Mouse (Mus musculus): ENCODE measurements around the gene Pnpo. TPM values are rescaled to one million over a fixed set of nuclear protein-coding genes. Genes with fewer than 3 reads are reported as not detected.

The Pnpo gene
- polyA plus RNA-seq (2015; fragmentation: Nextera tagmentation; extraction: Ambion mirVana), result 21.8 and 25.7 TPM in 2 replicates

DNA sequence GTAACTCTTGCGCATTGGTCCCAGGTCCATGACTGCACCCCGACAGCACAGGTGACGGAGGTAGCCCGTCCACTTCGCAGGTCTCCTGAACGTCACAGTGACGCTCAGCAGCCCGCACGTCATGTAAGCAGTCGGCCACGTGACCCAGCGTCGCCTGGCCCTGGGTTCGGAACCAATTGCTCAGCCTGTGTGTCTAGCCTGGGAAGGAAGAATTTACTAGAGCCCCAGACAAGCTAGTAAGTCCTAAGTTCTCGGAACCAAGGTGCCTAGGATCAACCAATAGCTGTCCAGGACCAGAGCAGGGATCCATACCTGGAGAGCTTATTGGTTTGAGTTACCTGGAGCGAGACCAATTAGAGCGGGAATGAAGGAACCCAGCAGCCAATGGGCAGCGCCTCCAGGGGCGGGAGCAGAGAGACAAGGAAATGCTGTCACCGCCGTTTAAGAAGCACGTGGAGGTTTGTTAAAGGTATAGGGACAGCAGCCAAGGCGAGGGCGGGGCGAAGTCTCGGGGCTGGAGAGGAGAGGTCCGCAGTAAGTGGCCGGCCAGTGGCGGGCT is at the start of gene Pnpo:
Gene Pnpo (minus strand): TSS at position 241 of the 559 bp plus-strand sequence.

GRCm38 (mm10) chr11:96982859-96983258 is 39.1 kb upstream of the Pnpo start, which contains the start of gene Sp2:
TSS of gene Sp2 (minus strand) at chr11:96982959.

DNA sequence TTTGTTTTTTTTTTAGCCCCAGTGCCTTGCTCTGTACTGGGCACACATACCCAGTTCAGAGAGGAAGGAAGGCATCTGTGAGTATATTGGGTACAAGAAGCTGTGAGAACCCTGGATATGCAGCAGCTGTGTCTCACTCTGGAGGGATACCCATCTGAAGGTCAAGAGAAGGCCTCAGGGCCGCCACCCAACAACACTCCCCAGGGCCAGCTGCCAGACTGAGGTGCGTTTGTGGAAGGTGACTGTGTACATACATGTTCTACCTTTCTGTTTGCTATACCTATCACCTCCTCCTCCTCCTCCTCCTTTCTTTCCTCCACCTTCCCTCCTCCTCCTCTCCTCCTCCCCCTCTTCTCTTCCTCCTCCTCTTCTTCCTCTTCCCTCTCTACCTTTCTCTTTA is 15.7 kb downstream of the Pnpo start, which contains the start of gene Prr15l:
Gene Prr15l (plus strand): TSS at position 17 of the 400 bp plus-strand sequence.

GRCm38 (mm10) chr11:96916044-96916884 is 27.5 kb downstream of the Pnpo start, which contains the start of gene Cdk5rap3:
TSS of gene Cdk5rap3 (minus strand) at chr11:96916496.

Other genes starting within 250 kb of the Pnpo start
- gene Snx11, start 166.4 kb downstream of the Pnpo start, polyA plus RNA-seq (2015; fragmentation: Nextera tagmentation; extraction: Ambion mirVana), result 12.3 and 13.6 TPM in 2 replicates
- 35.2 and 38.8 TPM in 2 replicates for gene Cbx1, start 154.9 kb downstream of the Pnpo start, polyA plus RNA-seq (2015; fragmentation: Nextera tagmentation; extraction: Ambion mirVana)
- 37.7 and 42.1 TPM in 2 replicates for gene Nfe2l1, start 114.0 kb downstream of the Pnpo start, polyA plus RNA-seq (2015; fragmentation: Nextera tagmentation; extraction: Ambion mirVana)
- gene Copz2, start 94.1 kb downstream of the Pnpo start, polyA plus RNA-seq (2015; fragmentation: Nextera tagmentation; extraction: Ambion mirVana), result 170 and 202 TPM in 2 replicates
- 54.1 and 55.3 TPM in 2 replicates for gene Cdk5rap3, start 27.5 kb downstream of the Pnpo start, polyA plus RNA-seq (2015; fragmentation: Nextera tagmentation; extraction: Ambion mirVana)
- gene Prr15l, start 15.9 kb downstream of the Pnpo start, polyA plus RNA-seq (2015; fragmentation: Nextera tagmentation; extraction: Ambion mirVana), result 12.4 and 13.8 TPM in 2 replicates
- 8.4 and 9.4 TPM in 2 replicates for gene Sp2, start 39.0 kb upstream of the Pnpo start, polyA plus RNA-seq (2015; fragmentation: Nextera tagmentation; extraction: Ambion mirVana)
- gene Sp6, start 69.4 kb upstream of the Pnpo start, polyA plus RNA-seq (2015; fragmentation: Nextera tagmentation; extraction: Ambion mirVana), result 11.5 and 15.0 TPM in 2 replicates
- 7.0 and 7.7 TPM in 2 replicates for gene Scrn2, start 86.0 kb upstream of the Pnpo start, polyA plus RNA-seq (2015; fragmentation: Nextera tagmentation; extraction: Ambion mirVana)
- gene Lrrc46, start 97.4 kb upstream of the Pnpo start, polyA plus RNA-seq (2015; fragmentation: Nextera tagmentation; extraction: Ambion mirVana), result 0.42 and 0.55 TPM in 2 replicates
- gene Mrpl10, start 97.6 kb upstream of the Pnpo start, polyA plus RNA-seq (2015; fragmentation: Nextera tagmentation; extraction: Ambion mirVana), result 50.8 and 57.9 TPM in 2 replicates
- 4.0 and 4.2 TPM in 2 replicates for gene Osbpl7, start 106.6 kb upstream of the Pnpo start, polyA plus RNA-seq (2015; fragmentation: Nextera tagmentation; extraction: Ambion mirVana)
- gene Tbx21, start 171.3 kb upstream of the Pnpo start, polyA plus RNA-seq (2015; fragmentation: Nextera tagmentation; extraction: Ambion mirVana), result not detected in 2 replicates
- 4.1 and 6.0 TPM in 2 replicates for gene Tbkbp1, start 207.5 kb upstream of the Pnpo start, polyA plus RNA-seq (2015; fragmentation: Nextera tagmentation; extraction: Ambion mirVana)
- gene Kpnb1, start 243.9 kb upstream of the Pnpo start, polyA plus RNA-seq (2015; fragmentation: Nextera tagmentation; extraction: Ambion mirVana), result 26.8 and 33.2 TPM in 2 replicates

Data from urinary bladder, postnatal 0 days (tissue).